Mouse (Mus musculus): ENCODE data around the gene Spsb3.

GRCm38 (mm10) chr17:24881738-24882440 lies 4.6 kb upstream of the Spsb3 start:
- TF ChIP-seq GATA1 (IDR thresholded peaks at IDR 0.05; ENCODE audit: borderline replicate concordance, low read length), result no peak
- TF ChIP-seq FLI1 (IDR thresholded peaks at IDR 0.05; ENCODE audit: low read length), result no peak; the same call in 1 of the 2 replicates

Data from megakaryocyte, embryonic 14.5 days (primary cell).